Mouse (Mus musculus): Measurements from ENCODE around the gene Podn.

Podn gene

DNA sequence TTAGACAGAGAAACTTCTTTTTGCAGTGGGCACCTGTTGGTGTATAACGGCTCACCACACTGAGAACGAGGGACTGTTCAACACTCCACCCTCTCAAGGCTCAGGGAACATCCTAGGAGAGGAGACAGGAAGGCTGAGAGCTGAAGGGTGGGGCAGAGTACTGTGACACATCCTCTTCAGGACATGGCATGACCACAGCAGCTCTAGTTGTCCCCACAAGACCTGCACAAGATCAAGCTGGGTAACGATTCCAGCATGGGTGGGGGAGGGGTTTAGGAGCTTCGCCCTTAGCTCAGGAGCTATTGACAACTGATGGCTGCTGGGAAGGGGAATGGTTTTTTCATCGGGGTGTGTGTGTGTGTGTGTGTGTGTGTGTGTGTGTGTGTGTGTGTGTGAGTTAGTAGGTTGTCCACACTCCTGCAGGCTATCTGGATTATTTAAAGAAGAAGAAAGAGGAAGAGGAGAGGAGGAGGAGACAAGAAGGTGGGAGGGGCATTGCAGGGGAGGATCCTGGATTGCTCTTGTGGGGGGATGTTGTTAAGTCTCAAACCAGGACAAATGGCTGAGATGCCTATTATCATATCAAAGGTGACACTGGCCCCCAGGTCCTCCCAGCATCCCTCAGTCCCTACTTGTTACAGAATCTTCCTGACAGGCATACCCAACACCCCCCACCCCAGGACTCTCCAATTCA, 129.7 kb downstream of the Podn start:
- DNase-seq (ENCODE audit: low spot score in 2 of 2): no peak
